Comparison of ENCODE assay signal across 8 mouse cellular contexts in genomic region chr1:168283841-168284565, GRCm38 (mm10).
DNase-seq lines count a peak whose midpoint lies in the region; ATAC-seq and TF ChIP-seq lines count a peak whose summit lies in the region.
"Had no signal": no experiment of that assay in that cellular context is flagged by ENCODE, and none has a peak within 500 bp of the region (broad histone marks: within the 10 kb centered on the region; RNA-seq: fewer than 3 reads in every experiment).

No protein-coding gene starts in this region.

- peak; percentile 40; the same call in 1 of the 2 replicates for ATAC-seq in lung, postnatal 0 days
- no peak for ATAC-seq in embryonic facial prominence, embryonic 11.5 days (replicated peaks; ENCODE audit: insufficient number of reproducible peaks, low FRiP score, low TSS enrichment, low read depth)
- ATAC-seq in hindbrain, embryonic 15.5 days (ENCODE audit: low FRiP score, low read depth), result no peak
- ATAC-seq in stomach, embryonic 16.5 days (ENCODE audit: insufficient read depth, low FRiP score), result no peak
- ATAC-seq: Patski had no signal

- 44% methylated on average over 15 of the region's 15 CpGs for WGBS in lung, postnatal 0 days
- WGBS in embryonic facial prominence, embryonic 11.5 days, result 35% methylated on average over 15 of the region's 15 CpGs
- WGBS in hindbrain, embryonic 15.5 days, result 42% methylated on average over 15 of the region's 15 CpGs
- 51% methylated on average over 15 of the region's 15 CpGs for WGBS in stomach, embryonic 16.5 days

- no peak overlapping the region for H3K9ac ChIP-seq in lung, postnatal 0 days (replicated peaks; ENCODE audit: low read depth)
- no peak overlapping the region for H3K9ac ChIP-seq in embryonic facial prominence, embryonic 11.5 days (replicated peaks; ENCODE audit: low read length)
- H3K9ac ChIP-seq in hindbrain, embryonic 15.5 days, result no peak overlapping the region
- no peak overlapping the region for H3K9ac ChIP-seq in stomach, embryonic 16.5 days (ENCODE audit: low read length)

- no peak for TF ChIP-seq EP300 in lung, postnatal 0 days (IDR thresholded peaks at IDR 0.05)

- H3K4me3 ChIP-seq in lung, postnatal 0 days (ENCODE audit: low read depth, low read length), result no peak overlapping the region
- no peak overlapping the region for H3K4me3 ChIP-seq in embryonic facial prominence, embryonic 11.5 days (ENCODE audit: low read depth, low read length)
- H3K4me3 ChIP-seq in hindbrain, embryonic 15.5 days, result no peak overlapping the region
- no peak overlapping the region for H3K4me3 ChIP-seq in stomach, embryonic 16.5 days (replicated peaks; ENCODE audit: low read length)

- H3K36me3 ChIP-seq in lung, postnatal 0 days (ENCODE audit: insufficient read depth, low read length), result no peaks in the 10 kb centered on the region
- no peaks in the 10 kb centered on the region for H3K36me3 ChIP-seq in embryonic facial prominence, embryonic 11.5 days (replicated peaks; ENCODE audit: control insufficient read depth, insufficient read depth, low read depth, low read length)
- no peaks in the 10 kb centered on the region for H3K36me3 ChIP-seq in hindbrain, embryonic 15.5 days
- no peaks in the 10 kb centered on the region for H3K36me3 ChIP-seq in stomach, embryonic 16.5 days (ENCODE audit: control insufficient read depth, insufficient read depth, low read length)

- DNase-seq in lung, postnatal 0 days (ENCODE audit: low spot score), result no peak
- DNase-seq in lung, postnatal 25 days (ENCODE audit: low spot score), result no peak
- no peak for DNase-seq in embryonic facial prominence, embryonic 11.5 days (ENCODE audit: low spot score)
- no peak for DNase-seq in urinary bladder, postnatal 25 days (ENCODE audit: low spot score)
- DNase-seq in ovary, adult 18-20 months (ENCODE audit: low spot score), result no peak

- H3K4me1 ChIP-seq in lung, postnatal 0 days (ENCODE audit: insufficient read depth, low read depth, low read length), result peaks cover 21% of the 10 kb centered on the region; the same call in 1 of the 2 replicates
- peaks cover 10% of the 10 kb centered on the region for H3K4me1 ChIP-seq in embryonic facial prominence, embryonic 11.5 days (ENCODE audit: control insufficient read depth, insufficient read depth, low read length)
- H3K4me1 ChIP-seq in hindbrain, embryonic 15.5 days (replicated peaks), result peaks cover 46% of the 10 kb centered on the region
- H3K4me1 ChIP-seq in stomach, embryonic 16.5 days (ENCODE audit: control insufficient read depth, insufficient read depth, low read length), result peaks cover 51% of the 10 kb centered on the region

- no peak for TF ChIP-seq CTCF in lung, postnatal 0 days (IDR thresholded peaks at IDR 0.05)

- 0 out of 2 replicates have a peak overlapping the region, but pooled peaks have one; percentile 3 for H3K27ac ChIP-seq in lung, postnatal 0 days (ENCODE audit: low read length)
- peak overlapping the region; percentile 56; the same call in 1 of the 2 replicates for H3K27ac ChIP-seq in embryonic facial prominence, embryonic 11.5 days (replicated peaks; ENCODE audit: low read depth, low read length)
- H3K27ac ChIP-seq in hindbrain, embryonic 15.5 days (replicated peaks), result 0 out of 2 replicates have a peak overlapping the region, but pooled peaks have one; percentile 3
- peak overlapping the region; percentile 52 for H3K27ac ChIP-seq in stomach, embryonic 16.5 days (ENCODE audit: low read length)

- H3K4me2 ChIP-seq in lung, postnatal 0 days (replicated peaks; ENCODE audit: low read depth, low read length), result no peak overlapping the region
- H3K4me2 ChIP-seq in embryonic facial prominence, embryonic 11.5 days (ENCODE audit: low read depth, low read length), result no peak overlapping the region
- no peak overlapping the region for H3K4me2 ChIP-seq in hindbrain, embryonic 15.5 days
- no peak overlapping the region for H3K4me2 ChIP-seq in stomach, embryonic 16.5 days (ENCODE audit: low read depth, low read length)

- no peaks in the 10 kb centered on the region for H3K9me3 ChIP-seq in lung, postnatal 0 days (ENCODE audit: low read length)
- no peaks in the 10 kb centered on the region for H3K9me3 ChIP-seq in embryonic facial prominence, embryonic 11.5 days (replicated peaks; ENCODE audit: control insufficient read depth, low read length)
- H3K9me3 ChIP-seq in hindbrain, embryonic 15.5 days, result no peaks in the 10 kb centered on the region
- H3K9me3 ChIP-seq in stomach, embryonic 16.5 days (replicated peaks; ENCODE audit: control insufficient read depth, low read length), result no peaks in the 10 kb centered on the region

- H3K27me3 ChIP-seq in lung, postnatal 0 days (replicated peaks; ENCODE audit: insufficient read depth, low read length), result no peaks in the 10 kb centered on the region
- H3K27me3 ChIP-seq in embryonic facial prominence, embryonic 11.5 days (ENCODE audit: control insufficient read depth, insufficient read depth, low read length), result no peaks in the 10 kb centered on the region
- H3K27me3 ChIP-seq in hindbrain, embryonic 15.5 days, result no peaks in the 10 kb centered on the region
- no peaks in the 10 kb centered on the region for H3K27me3 ChIP-seq in stomach, embryonic 16.5 days (ENCODE audit: control insufficient read depth, insufficient read depth, low read length)
- H3K27me3 ChIP-seq: Patski had no signal

Comparison
In these comparisons a context has a peak if more than half of its experiments do, and no peak if none do; other contexts are left out.
1. H3K27ac ChIP-seq: peak in every context shown above with its lines; median percentile 56 in embryonic facial prominence, embryonic 11.5 days; 52 in stomach, embryonic 16.5 days; 3 in lung, postnatal 0 days; 3 in hindbrain, embryonic 15.5 days.